Mouse (Mus musculus) lung, postnatal 0 days (tissue): ENCODE results near the gene 1700015F17Rik.

Source experiments
- CTCF ChIP-seq: IDR thresholded peaks from 2 replicates; pipeline ENCODE4 v1.5.1; 2016; ENCODE audit warnings: antibody characterized with exemption, mild to moderate bottlenecking
- EP300 ChIP-seq: IDR thresholded peaks from 2 replicates; pipeline ENCODE4 v1.6.1; 2016; ENCODE audit warnings: antibody characterized with exemption, mild to moderate bottlenecking, control low read depth

GRCm38 (mm10) chr5:5465256-5465655 is 13.7 kb downstream of the 1700015F17Rik start:
- TF ChIP-seq EP300 = no peak
- TF ChIP-seq CTCF = no peak
